Mouse (Mus musculus): Measurements from ENCODE around the gene Gm12695.

DNA sequence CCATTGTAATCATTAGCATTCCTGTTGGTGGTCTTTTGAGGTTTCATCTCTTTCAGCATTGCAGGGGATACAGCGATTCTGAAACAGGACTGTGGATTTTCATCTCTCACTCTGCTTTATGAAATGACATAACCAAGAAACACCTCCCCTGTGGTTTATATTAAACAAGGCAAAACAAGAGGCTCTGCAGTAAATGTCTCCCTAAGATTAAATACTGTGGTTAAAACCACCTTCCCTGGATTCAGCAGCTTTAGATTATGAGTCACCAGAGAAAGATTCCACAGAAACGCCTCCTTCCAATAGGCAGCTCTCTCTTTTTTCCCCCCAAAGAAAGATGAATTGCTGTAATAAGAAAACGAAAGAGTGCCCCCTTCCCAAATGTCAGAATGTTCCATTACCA is 4.9 kb upstream of the Gm12695 start:
- no peak for TF ChIP-seq EP300 (IDR thresholded peaks at IDR 0.05; ENCODE audit: low read depth)
- no peak for TF ChIP-seq CTCF (IDR thresholded peaks at IDR 0.05; ENCODE audit: low read depth)

Data from liver, embryonic 14.5 days (tissue).